Mouse (Mus musculus): ENCODE results near the gene Ppp2r5b. TPM values are rescaled to one million over a fixed set of nuclear protein-coding genes. Genes with fewer than 3 reads are reported as not detected.
A peak's percentile ranks its signal among the peaks of the same experiment; 100 is the strongest.

The Ppp2r5b gene
- polyA plus RNA-seq, 1 experiment from 2014 or later: 21.0 TPM

- Histone ChIP-seq H3K9ac (ENCODE audit: low read depth, low read length) (no peak overlapping the region), H3K9me3 (ENCODE audit: control insufficient read depth, low read length) (no peaks in the 10 kb centered on the region), H3K4me3 (ENCODE audit: low read length) (no peak overlapping the region), H3K27ac (ENCODE audit: low read length) (no peak overlapping the region; the same call in 1 of the 2 replicates), H3K4me1 (ENCODE audit: control insufficient read depth, insufficient read depth, low read length) (no peaks in the 10 kb centered on the region), H3K36me3 (ENCODE audit: control insufficient read depth, insufficient read depth, low read length) (no peaks in the 10 kb centered on the region), H3K27me3 (replicated peaks; ENCODE audit: control insufficient read depth, insufficient read depth, low read length) (no peaks in the 10 kb centered on the region), H3K4me2 (ENCODE audit: low read depth, low read length) (no peak overlapping the region)
- ATAC-seq: peak; percentile 93
- 11% methylated on average over 3 of the region's 3 CpGs for WGBS
Measured at GRCm38 (mm10) chr19:6182534-6182933, 53.1 kb downstream of the Ppp2r5b start.

GRCm38 (mm10) chr19:6181629-6182028 is 54.0 kb downstream of the Ppp2r5b start:
- Histone ChIP-seq H3K9ac (ENCODE audit: low read depth, low read length) (no peak overlapping the region), H3K27me3 (replicated peaks; ENCODE audit: control insufficient read depth, insufficient read depth, low read length) (no peaks in the 10 kb centered on the region), H3K4me3 (ENCODE audit: low read length) (no peak overlapping the region), H3K4me1 (ENCODE audit: control insufficient read depth, insufficient read depth, low read length) (no peaks in the 10 kb centered on the region), H3K27ac (ENCODE audit: low read length) (no peak overlapping the region), H3K36me3 (ENCODE audit: control insufficient read depth, insufficient read depth, low read length) (no peaks in the 10 kb centered on the region), H3K9me3 (ENCODE audit: control insufficient read depth, low read length) (no peaks in the 10 kb centered on the region), H3K4me2 (ENCODE audit: low read depth, low read length) (no peak overlapping the region)
- no peak for ATAC-seq
- WGBS: 13% methylated on average over 5 of the region's 5 CpGs

GRCm38 (mm10) chr19:6178775-6179174 is 56.9 kb downstream of the Ppp2r5b start:
- no peak for ATAC-seq
- no peak overlapping the region for H3K4me2 ChIP-seq (ENCODE audit: low read depth, low read length)
- 92% methylated on average over 3 of the region's 6 CpGs for WGBS
- H3K4me3 ChIP-seq (ENCODE audit: low read length): no peak overlapping the region
- no peaks in the 10 kb centered on the region for H3K4me1 ChIP-seq (ENCODE audit: control insufficient read depth, insufficient read depth, low read length)
- H3K27ac ChIP-seq (ENCODE audit: low read length): no peak overlapping the region
- H3K27me3 ChIP-seq (replicated peaks; ENCODE audit: control insufficient read depth, insufficient read depth, low read length): no peaks in the 10 kb centered on the region
- no peaks in the 10 kb centered on the region for H3K9me3 ChIP-seq (ENCODE audit: control insufficient read depth, low read length)
- H3K36me3 ChIP-seq (ENCODE audit: control insufficient read depth, insufficient read depth, low read length): no peaks in the 10 kb centered on the region
- no peak overlapping the region for H3K9ac ChIP-seq (ENCODE audit: low read depth, low read length)

MicroRNA genes within 50 kb of the gene (microRNA counts, 519-probe panel; counts per million panel counts)
- microRNA mmu-miR-192: 3,980 counts per million, percentile 96 among the panel's probes with 10 or more counts

Small RNA genes lying within 50 kb of the gene (microRNA-seq; reads per million reads assigned to microRNA genes)
- gene Mir192 (9,702 reads per million, percentile 94 among the genes with 10 or more reads in this experiment), gene Mir194-2 (5,856 reads per million, percentile 90 among the genes with 10 or more reads in this experiment)

Other genes starting within 250 kb of the Ppp2r5b start
- not detected in 2 replicates for gene Slc22a20, start 249.7 kb downstream of the Ppp2r5b start, polyA plus RNA-seq (2015; fragmentation: Nextera tagmentation; extraction: Ambion mirVana)
- gene Capn1, start 220.0 kb downstream of the Ppp2r5b start, polyA plus RNA-seq (2015; fragmentation: Nextera tagmentation; extraction: Ambion mirVana): 11.8 and 12.4 TPM in 2 replicates
- gene Syvn1, start 189.3 kb downstream of the Ppp2r5b start, polyA plus RNA-seq (2015; fragmentation: Nextera tagmentation; extraction: Ambion mirVana): 29.1 and 36.4 TPM in 2 replicates
- 71.4 and 79.5 TPM in 2 replicates for gene Mrpl49, start 178.1 kb downstream of the Ppp2r5b start, polyA plus RNA-seq (2015; fragmentation: Nextera tagmentation; extraction: Ambion mirVana)
- gene Fau, start 178.0 kb downstream of the Ppp2r5b start, polyA plus RNA-seq (2015; fragmentation: Nextera tagmentation; extraction: Ambion mirVana): 868 and 882 TPM in 2 replicates
- 27.6 and 29.9 TPM in 2 replicates for gene Znhit2, start 174.7 kb downstream of the Ppp2r5b start, polyA plus RNA-seq (2015; fragmentation: Nextera tagmentation; extraction: Ambion mirVana)
- 37.3 and 39.0 TPM in 2 replicates for gene Tm7sf2, start 167.5 kb downstream of the Ppp2r5b start, polyA plus RNA-seq (2015; fragmentation: Nextera tagmentation; extraction: Ambion mirVana)
- 66.7 and 68.2 TPM in 2 replicates for gene Vps51, start 158.6 kb downstream of the Ppp2r5b start, polyA plus RNA-seq (2015; fragmentation: Nextera tagmentation; extraction: Ambion mirVana)
- not detected in 2 replicates for gene Tmem262, start 155.8 kb downstream of the Ppp2r5b start, polyA plus RNA-seq (2015; fragmentation: Nextera tagmentation; extraction: Ambion mirVana)
- gene Gm28374, start 153.6 kb downstream of the Ppp2r5b start, polyA plus RNA-seq (2015; fragmentation: Nextera tagmentation; extraction: Ambion mirVana): 1.2 and 1.7 TPM in 2 replicates
- 66.1 and 68.0 TPM in 2 replicates for gene Zfpl1, start 150.9 kb downstream of the Ppp2r5b start, polyA plus RNA-seq (2015; fragmentation: Nextera tagmentation; extraction: Ambion mirVana)
- 27.7 and 31.4 TPM in 2 replicates for gene Cdca5, start 150.9 kb downstream of the Ppp2r5b start, polyA plus RNA-seq (2015; fragmentation: Nextera tagmentation; extraction: Ambion mirVana)
- 0.28 and 0.29 TPM in 2 replicates for gene AC131692.1, start 141.5 kb downstream of the Ppp2r5b start, polyA plus RNA-seq (2015; fragmentation: Nextera tagmentation; extraction: Ambion mirVana)
- 71.9 and 102 TPM in 2 replicates for gene Naaladl1, start 130.1 kb downstream of the Ppp2r5b start, polyA plus RNA-seq (2015; fragmentation: Nextera tagmentation; extraction: Ambion mirVana)
- 33.4 and 35.7 TPM in 2 replicates for gene Sac3d1, start 117.2 kb downstream of the Ppp2r5b start, polyA plus RNA-seq (2015; fragmentation: Nextera tagmentation; extraction: Ambion mirVana)
- gene Snx15, start 107.6 kb downstream of the Ppp2r5b start, polyA plus RNA-seq (2015; fragmentation: Nextera tagmentation; extraction: Ambion mirVana): 36.8 and 37.0 TPM in 2 replicates
- gene Batf2, start 94.9 kb downstream of the Ppp2r5b start, polyA plus RNA-seq (2015; fragmentation: Nextera tagmentation; extraction: Ambion mirVana): 1.1 and 1.8 TPM in 2 replicates
- 102 and 103 TPM in 2 replicates for gene Arl2, start 94.3 kb downstream of the Ppp2r5b start, polyA plus RNA-seq (2015; fragmentation: Nextera tagmentation; extraction: Ambion mirVana)
- not detected in 2 replicates for gene Majin, start 51.5 kb downstream of the Ppp2r5b start, polyA plus RNA-seq (2015; fragmentation: Nextera tagmentation; extraction: Ambion mirVana)
- 0.23 and 0.65 TPM in 2 replicates for gene Gpha2, start 9.5 kb downstream of the Ppp2r5b start, polyA plus RNA-seq (2015; fragmentation: Nextera tagmentation; extraction: Ambion mirVana)
- 7.4 and 8.4 TPM in 2 replicates for gene Atg2a, start 5.8 kb upstream of the Ppp2r5b start, polyA plus RNA-seq (2015; fragmentation: Nextera tagmentation; extraction: Ambion mirVana)
- gene Ehd1, start 40.9 kb upstream of the Ppp2r5b start, polyA plus RNA-seq (2015; fragmentation: Nextera tagmentation; extraction: Ambion mirVana): 135 and 158 TPM in 2 replicates
- gene Cdc42bpg, start 70.6 kb upstream of the Ppp2r5b start, polyA plus RNA-seq (2015; fragmentation: Nextera tagmentation; extraction: Ambion mirVana): 1.2 and 1.5 TPM in 2 replicates
- gene Men1, start 99.1 kb upstream of the Ppp2r5b start, polyA plus RNA-seq (2015; fragmentation: Nextera tagmentation; extraction: Ambion mirVana): 61.3 and 61.4 TPM in 2 replicates
- gene Map4k2, start 105.3 kb upstream of the Ppp2r5b start, polyA plus RNA-seq (2015; fragmentation: Nextera tagmentation; extraction: Ambion mirVana): 7.9 and 10.0 TPM in 2 replicates
- 94.7 and 103 TPM in 2 replicates for gene Sf1, start 127.8 kb upstream of the Ppp2r5b start, polyA plus RNA-seq (2015; fragmentation: Nextera tagmentation; extraction: Ambion mirVana)
- gene Pygm, start 148.5 kb upstream of the Ppp2r5b start, polyA plus RNA-seq (2015; fragmentation: Nextera tagmentation; extraction: Ambion mirVana): 6.0 and 6.8 TPM in 2 replicates
- 41.8 and 47.0 TPM in 2 replicates for gene Rasgrp2, start 163.5 kb upstream of the Ppp2r5b start, polyA plus RNA-seq (2015; fragmentation: Nextera tagmentation; extraction: Ambion mirVana)
- 0.73 and 0.97 TPM in 2 replicates for gene Nrxn2, start 182.9 kb upstream of the Ppp2r5b start, polyA plus RNA-seq (2015; fragmentation: Nextera tagmentation; extraction: Ambion mirVana)

Data from intestine, embryonic 16.5 days (tissue).